ENCODE assay signal across 29 mouse cellular contexts in genomic region chr6:128786396-128786795, GRCm38 (mm10). TPM values are rescaled to one million over a fixed set of nuclear protein-coding genes. Genes with fewer than 3 reads are reported as not detected.
"Had no signal": no experiment of that assay in that cellular context is flagged by ENCODE, and none has a peak within 500 bp of the region (broad histone marks: within the 10 kb centered on the region; RNA-seq: fewer than 3 reads in every experiment).

No protein-coding gene starts in this region.

RNA-seq across cellular contexts. Expression of gene Klrb1c, which starts 2.6 kb away (rescaled TPM):
- total RNA-seq: gastrocnemius, adult 18-20 months; gastrocnemius, adult 8-10 months; gastrocnemius, postnatal 36 days; layer of hippocampus, adult 2 months; layer of hippocampus, postnatal 25 days; left cerebral cortex, adult 2 months; left cerebral cortex, postnatal 14 days; left cerebral cortex, postnatal 36 days had no signal
- polyA plus RNA-seq: heart, embryonic 11.5 days; heart, postnatal 0 days; hindbrain, embryonic 10.5 days; hindbrain, embryonic 12.5 days; kidney, embryonic 14.5 days; limb, embryonic 10.5 days; limb, embryonic 12.5 days had no signal

RNA-seq across cellular contexts. Expression of gene Gm44511, which starts 39.7 kb away (rescaled TPM):
- total RNA-seq: gastrocnemius, adult 18-20 months; gastrocnemius, postnatal 14 days; gastrocnemius, postnatal 36 days; heart, adult 2 months; heart, postnatal 14 days; heart, postnatal 36 days; layer of hippocampus, adult 2 months; layer of hippocampus, postnatal 10 days; layer of hippocampus, postnatal 25 days; left cerebral cortex, adult 2 months; left cerebral cortex, postnatal 14 days; left cerebral cortex, postnatal 36 days had no signal
- polyA plus RNA-seq: heart, embryonic 11.5 days; heart, embryonic 13.5 days; heart, embryonic 15.5 days; heart, postnatal 0 days; hindbrain, embryonic 10.5 days; hindbrain, embryonic 12.5 days; hindbrain, embryonic 14.5 days; hindbrain, embryonic 16.5 days; inflammation-experienced regulatory T-cells, adult 6 months; intestine, embryonic 15.5 days; intestine, postnatal 0 days; kidney, embryonic 14.5 days; kidney, embryonic 16.5 days; limb, embryonic 10.5 days; limb, embryonic 12.5 days; limb, embryonic 14.5 days had no signal

RNA-seq across cellular contexts. Expression of gene Klrb1b, which starts 39.7 kb away (rescaled TPM):
- total RNA-seq: gastrocnemius, adult 18-20 months; gastrocnemius, adult 8-10 months; gastrocnemius, postnatal 14 days; gastrocnemius, postnatal 36 days; heart, adult 2 months; heart, postnatal 36 days; layer of hippocampus, adult 2 months; layer of hippocampus, postnatal 10 days; layer of hippocampus, postnatal 25 days; left cerebral cortex, adult 2 months; left cerebral cortex, postnatal 14 days; left cerebral cortex, postnatal 36 days had no signal
- polyA plus RNA-seq: heart, embryonic 11.5 days; heart, embryonic 13.5 days; heart, postnatal 0 days; hindbrain, embryonic 10.5 days; hindbrain, embryonic 12.5 days; hindbrain, embryonic 14.5 days; hindbrain, embryonic 16.5 days; kidney, embryonic 14.5 days; limb, embryonic 10.5 days; limb, embryonic 12.5 days had no signal
